9 mouse cellular contexts compared by ENCODE assay signal in genomic region chr2:169204254-169204752, GRCm38 (mm10).
A peak's percentile ranks its signal among the peaks of the same experiment; 100 is the strongest.
DNase-seq lines count a peak whose midpoint lies in the region; ATAC-seq and TF ChIP-seq lines count a peak whose summit lies in the region.
"Had no signal": no experiment of that assay in that cellular context is flagged by ENCODE, and none has a peak within 500 bp of the region (broad histone marks: within the 10 kb centered on the region; RNA-seq: fewer than 3 reads in every experiment).

No protein-coding gene starts in this region.

- H3K36me3 ChIP-seq in hindbrain, embryonic 15.5 days = no peaks in the 10 kb centered on the region
- H3K36me3 ChIP-seq in lung, embryonic 15.5 days = no peaks in the 10 kb centered on the region
- H3K36me3 ChIP-seq: forebrain, embryonic 10.5 days had no signal

- no peaks in the 10 kb centered on the region for H3K9me3 ChIP-seq in hindbrain, embryonic 15.5 days
- no peaks in the 10 kb centered on the region for H3K9me3 ChIP-seq in lung, embryonic 15.5 days

- peak overlapping the region; percentile 25 for H3K4me2 ChIP-seq in hindbrain, embryonic 15.5 days
- peak overlapping the region; percentile 27 for H3K4me2 ChIP-seq in lung, embryonic 15.5 days

- no peak for TF ChIP-seq CTCF in brain, embryonic 14.5 days (IDR thresholded peaks at IDR 0.05; ENCODE audit: borderline replicate concordance, extremely low read depth, insufficient read depth, insufficient read length)

- H3K27ac ChIP-seq in hindbrain, embryonic 15.5 days (replicated peaks) = peak overlapping the region; percentile 4; the same call in 1 of the 2 replicates
- H3K27ac ChIP-seq in lung, embryonic 15.5 days = no peak overlapping the region
- H3K27ac ChIP-seq: forebrain, embryonic 10.5 days had no signal

- no peaks in the 10 kb centered on the region for H3K27me3 ChIP-seq in hindbrain, embryonic 15.5 days
- H3K27me3 ChIP-seq in lung, embryonic 15.5 days = no peaks in the 10 kb centered on the region

- H3K4me3 ChIP-seq in hindbrain, embryonic 15.5 days = no peak overlapping the region
- no peak overlapping the region for H3K4me3 ChIP-seq in lung, embryonic 15.5 days
- H3K4me3 ChIP-seq: forebrain, embryonic 10.5 days had no signal

- peak; percentile 51; the same call in 1 of the 2 replicates for ATAC-seq in hindbrain, embryonic 15.5 days (ENCODE audit: low FRiP score, low read depth)
- no peak for ATAC-seq in lung, embryonic 15.5 days (ENCODE audit: borderline replicate concordance, extremely low read depth, low FRiP score, low TSS enrichment)

- intact Hi-C loops in left cerebral cortex, postnatal 36 days (cut with DNase I) = no loop called here

- peak; percentile 47 to 72 for DNase-seq in adrenal gland, adult (ENCODE audit: inconsistent age in 2 of 2, low spot score in 1 of 2)
- DNase-seq in brain, embryonic 14.5 days (ENCODE audit: low read depth) = peak; percentile 29
- no peak for DNase-seq in left cerebral cortex, postnatal 36 days (ENCODE audit: low spot score in 2 of 2)
- DNase-seq in cerebellum, postnatal 14 days = no peak
- DNase-seq in thymus, adult 18-20 months = no peak
- DNase-seq in testis, postnatal 10 days (ENCODE audit: low spot score) = no peak

- peaks cover 8% of the 10 kb centered on the region for H3K4me1 ChIP-seq in hindbrain, embryonic 15.5 days (replicated peaks)
- H3K4me1 ChIP-seq in lung, embryonic 15.5 days = peaks cover 5% of the 10 kb centered on the region; the same call in 1 of the 2 replicates

- 43% methylated on average over 19 of the region's 19 CpGs for WGBS in hindbrain, embryonic 15.5 days
- WGBS in lung, embryonic 15.5 days = 16% methylated on average over 19 of the region's 19 CpGs

- TF ChIP-seq POLR2A in brain, embryonic 14.5 days (IDR thresholded peaks at IDR 0.05; ENCODE audit: borderline replicate concordance, extremely low read depth, insufficient read depth, insufficient read length, poor library complexity, severe bottlenecking) = no peak

- H3K9ac ChIP-seq in hindbrain, embryonic 15.5 days = no peak overlapping the region
- no peak overlapping the region for H3K9ac ChIP-seq in lung, embryonic 15.5 days

Comparison
In these comparisons a context has a peak if more than half of its experiments do, and no peak if none do; other contexts are left out.
1. DNase-seq: peak in adrenal gland, adult (2 of 2) and brain, embryonic 14.5 days (single experiment); none in left cerebral cortex, postnatal 36 days (0 of 2), cerebellum, postnatal 14 days (0 of 2), thymus, adult 18-20 months (0 of 2) and testis, postnatal 10 days (single experiment).